Mouse (Mus musculus) G1E (cell line): ENCODE measurements around the gene N4bp2l1. TPM values are rescaled to one million over a fixed set of nuclear protein-coding genes. Genes with fewer than 3 reads are reported as not detected.

ENCODE experiments used
- ATAC-seq: 2 replicates; pipeline ENCODE4 v1.8.0; 2016; ENCODE audit warnings: mild to moderate bottlenecking; ENCODE audit not compliant: insufficient number of reproducible peaks, poor library complexity, low FRiP score, severe bottlenecking; ENCODE audit errors: extremely low read depth
- DNase-seq: peaks from one replicate; pipeline ENCODE4 v3.0.0; 2012; ENCODE audit warnings: low spot score
- H3K27me3 ChIP-seq: 2 replicates; pipeline ENCODE4 v1.6.1; 2012; ENCODE audit warnings: mild to moderate bottlenecking, low read length, inconsistent platforms; ENCODE audit not compliant: insufficient read depth
- H3K36me3 ChIP-seq: replicated peaks from 2 replicates; pipeline ENCODE3; 2012; ENCODE audit warnings: mild to moderate bottlenecking, inconsistent platforms
- H3K4me1 ChIP-seq: 2 replicates; pipeline ENCODE4 v1.6.1; 2012; ENCODE audit warnings: low read depth, low read length, inconsistent platforms, mixed read lengths; ENCODE audit not compliant: insufficient read depth
- H3K4me3 ChIP-seq: 2 replicates; pipeline ENCODE4 v1.5.1; 2012; ENCODE audit warnings: low read depth, mild to moderate bottlenecking, inconsistent platforms, low read length, moderate library complexity, mixed read lengths
- H3K9me3 ChIP-seq: replicated peaks from 2 replicates; pipeline ENCODE4 v1.6.1; 2012; ENCODE audit warnings: inconsistent platforms
- CTCF ChIP-seq: IDR thresholded peaks from 2 replicates; pipeline ENCODE4 v1.5.1; 2012; ENCODE audit warnings: low read depth, low read length, inconsistent platforms, mixed read lengths
- GATA1 ChIP-seq: IDR thresholded peaks from 2 replicates; pipeline ENCODE4 v1.6.1; 2012; ENCODE audit warnings: borderline replicate concordance, low read length, inconsistent platforms, mixed read lengths
- GATA2 ChIP-seq: IDR thresholded peaks from 2 replicates; pipeline ENCODE4 v1.6.1; 2012; ENCODE audit warnings: low read depth, low read length, inconsistent platforms, borderline replicate concordance
- POLR2AphosphoS5 ChIP-seq: IDR thresholded peaks from 2 replicates; pipeline ENCODE4 v1.6.1; 2012; ENCODE audit warnings: low read depth, low read length, inconsistent platforms; ENCODE audit not compliant: insufficient replicate concordance
- TAL1 ChIP-seq: conservative IDR thresholded peaks from 2 replicates; pipeline ENCODE4 v1.6.1; 2012; ENCODE audit warnings: low read depth, low read length, inconsistent platforms, mixed read lengths
- polyA plus RNA-seq: library from polyadenylated mRNA; stranded (reverse); fragments of >175 nt; gene quantifications from 2 replicates; pipeline ENCODE4 v1.2.3, GENCODE M21; 2012
- total RNA-seq, 2 experiments: library from RNA; stranded (forward) in 1 of 2; stranded (reverse) in 1 of 2; fragments of 200-1000 nt in 1 of 2; fragments of >200 nt in 1 of 2; fragmentation: Nextera tagmentation in 1 of 2; gene quantifications; 2 replicates each; pipeline ENCODE4 v1.2.3; 2014 to 2017

N4bp2l1 gene
- total and polyA plus RNA-seq, 3 experiments: 4.0 to 12.0 (median 5.5) TPM

- Histone ChIP-seq H3K36me3 (peaks cover 19% of the 10 kb centered on the region), H3K4me1 (peaks cover 20% of the 10 kb centered on the region), H3K27me3 (peaks cover 7% of the 10 kb centered on the region), H3K9me3 (no peaks in the 10 kb centered on the region), H3K4me3 (peak within 1 kb of the TSS; percentile 95)
- peak; percentile 92 for DNase-seq
- ATAC-seq: peak; percentile 70
- no peak for TF ChIP-seq CTCF
- TF ChIP-seq TAL1: no peak
- TF ChIP-seq POLR2AphosphoS5: no peak
- no peak for TF ChIP-seq GATA1
- TF ChIP-seq GATA2: no peak
These were observed 74.8 kb downstream of the N4bp2l1 start, which contains the start of gene Brca2 for GRCm38 (mm10) chr5:150521937-150522866. Brca2 (plus strand) TSS chr5:150522630.

Other genes with a start within 250 kb of the N4bp2l1 start
- gene Zar1l, start 79.0 kb downstream of the N4bp2l1 start, total RNA-seq (2014; fragmentation: Nextera tagmentation): not detected in 2 replicates
- not detected in 2 replicates for gene Zar1l, start 79.0 kb downstream of the N4bp2l1 start, total RNA-seq (2017)
- not detected in 2 replicates for gene Zar1l, start 79.0 kb downstream of the N4bp2l1 start, polyA plus RNA-seq
- 104 and 119 TPM in 2 replicates for gene Brca2, start 74.6 kb downstream of the N4bp2l1 start, total RNA-seq (2014; fragmentation: Nextera tagmentation)
- gene Brca2, start 74.6 kb downstream of the N4bp2l1 start, total RNA-seq (2017): 31.5 and 39.7 TPM in 2 replicates
- 9.0 and 13.9 TPM in 2 replicates for gene Brca2, start 74.6 kb downstream of the N4bp2l1 start, polyA plus RNA-seq
- gene N4bp2l2, start 69.0 kb upstream of the N4bp2l1 start, total RNA-seq (2014; fragmentation: Nextera tagmentation): 90.9 and 98.3 TPM in 2 replicates
- gene N4bp2l2, start 69.0 kb upstream of the N4bp2l1 start, total RNA-seq (2017): 96.0 and 159 TPM in 2 replicates
- gene N4bp2l2, start 69.0 kb upstream of the N4bp2l1 start, polyA plus RNA-seq: 36.4 and 38.3 TPM in 2 replicates
- gene Pds5b, start 76.6 kb upstream of the N4bp2l1 start, total RNA-seq (2014; fragmentation: Nextera tagmentation): 87.9 and 88.5 TPM in 2 replicates
- gene Pds5b, start 76.6 kb upstream of the N4bp2l1 start, total RNA-seq (2017): 39.1 and 45.5 TPM in 2 replicates
- 2.9 and 3.2 TPM in 2 replicates for gene Pds5b, start 76.6 kb upstream of the N4bp2l1 start, polyA plus RNA-seq